In genomic region chr1:54958525-54958924, GRCm38 (mm10) we compare ENCODE assay signal across 16 mouse cellular contexts. TPM values are rescaled to one million over a fixed set of nuclear protein-coding genes. Genes with fewer than 3 reads are reported as not detected.
DNase-seq lines count a peak whose midpoint lies in the region; ATAC-seq and TF ChIP-seq lines count a peak whose summit lies in the region.
"Had no signal": no experiment of that assay in that cellular context is flagged by ENCODE, and none has a peak within 500 bp of the region (broad histone marks: within the 10 kb centered on the region; RNA-seq: fewer than 3 reads in every experiment).

No protein-coding gene starts in this region.

- peak; percentile 49 for TF ChIP-seq CTCF in intestine, postnatal 0 days (IDR thresholded peaks at IDR 0.05; ENCODE audit: low read depth)
- TF ChIP-seq CTCF in thymus, adult 2 months (IDR thresholded peaks at IDR 0.05; ENCODE audit: borderline replicate concordance, control insufficient read depth, extremely low read depth, insufficient read depth, low read length, poor library complexity) = no peak

- H3K4me2 ChIP-seq in intestine, postnatal 0 days (replicated peaks; ENCODE audit: low read depth) = no peak overlapping the region
- H3K4me2 ChIP-seq in intestine, embryonic 15.5 days (replicated peaks) = no peak overlapping the region
- H3K4me2 ChIP-seq: heart, embryonic 11.5 days; hindbrain, embryonic 13.5 days; limb, embryonic 12.5 days; midbrain, embryonic 13.5 days; neural tube, embryonic 12.5 days had no signal

- H3K27me3 ChIP-seq in intestine, postnatal 0 days (replicated peaks; ENCODE audit: control insufficient read depth, insufficient read depth, low read length) = no peaks in the 10 kb centered on the region
- H3K27me3 ChIP-seq in intestine, embryonic 15.5 days (replicated peaks) = no peaks in the 10 kb centered on the region
- no peaks in the 10 kb centered on the region for H3K27me3 ChIP-seq in thymus, adult 2 months (ENCODE audit: control insufficient read depth, insufficient read depth, low read length)
- H3K27me3 ChIP-seq: hindbrain, embryonic 13.5 days; limb, embryonic 12.5 days; midbrain, embryonic 13.5 days; neural tube, embryonic 12.5 days had no signal

- H3K9me3 ChIP-seq in intestine, postnatal 0 days (ENCODE audit: control insufficient read depth) = no peaks in the 10 kb centered on the region
- no peaks in the 10 kb centered on the region for H3K9me3 ChIP-seq in intestine, embryonic 15.5 days
- H3K9me3 ChIP-seq: hindbrain, embryonic 13.5 days; limb, embryonic 12.5 days; midbrain, embryonic 13.5 days; neural tube, embryonic 12.5 days had no signal

- ATAC-seq in CD4-positive, CD25-positive, alpha-beta regulatory T cell, adult 4 months = no peak
- ATAC-seq in intestine, postnatal 0 days = no peak
- ATAC-seq in intestine, embryonic 15.5 days = no peak
- ATAC-seq: midbrain, embryonic 13.5 days had no signal

- TF ChIP-seq POLR2A in thymus, adult 2 months (IDR thresholded peaks at IDR 0.05; ENCODE audit: control insufficient read depth, extremely low read depth, insufficient read depth, low read length, poor library complexity) = no peak

- no peak overlapping the region for H3K9ac ChIP-seq in intestine, postnatal 0 days (ENCODE audit: low read depth, low read length)
- no peak overlapping the region for H3K9ac ChIP-seq in intestine, embryonic 15.5 days
- H3K9ac ChIP-seq: hindbrain, embryonic 13.5 days; limb, embryonic 12.5 days; midbrain, embryonic 13.5 days; neural tube, embryonic 12.5 days had no signal

- no peak overlapping the region for H3K4me3 ChIP-seq in intestine, postnatal 0 days (ENCODE audit: low read depth, low read length)
- no peak overlapping the region for H3K4me3 ChIP-seq in intestine, embryonic 15.5 days (replicated peaks)
- no peak overlapping the region for H3K4me3 ChIP-seq in thymus, adult 2 months (ENCODE audit: control insufficient read depth, insufficient read depth, low read length)
- H3K4me3 ChIP-seq: hindbrain, embryonic 13.5 days; limb, embryonic 12.5 days; midbrain, embryonic 13.5 days; neural tube, embryonic 12.5 days had no signal

- H3K27ac ChIP-seq in intestine, postnatal 0 days (ENCODE audit: low read depth, low read length) = no peak overlapping the region
- no peak overlapping the region for H3K27ac ChIP-seq in intestine, embryonic 15.5 days
- no peak overlapping the region for H3K27ac ChIP-seq in thymus, adult 2 months (ENCODE audit: control insufficient read depth, insufficient read depth, low read length)
- H3K27ac ChIP-seq: hindbrain, embryonic 13.5 days; limb, embryonic 12.5 days; midbrain, embryonic 13.5 days; neural tube, embryonic 12.5 days had no signal

- peak; percentile 57 for DNase-seq in CD4-positive, CD25-positive, alpha-beta regulatory T cell, adult 2 months (ENCODE audit: low read depth, low spot score)
- peak; percentile 13 for DNase-seq in thymus, adult 2 months
- DNase-seq in thymus, adult 18-20 months = no peak
- peak; percentile 12 for DNase-seq in thymus, postnatal 25 days
- DNase-seq in right cerebral cortex, adult 18-20 months = no peak
- DNase-seq: adrenal gland, adult 8-10 months; kidney, postnatal 10 days; lung, postnatal 14 days had no signal

- WGBS in intestine, postnatal 0 days = 67% methylated on average over 3 of the region's 3 CpGs
- WGBS in intestine, embryonic 15.5 days = 68% methylated on average over 3 of the region's 3 CpGs
- 69% methylated on average over 3 of the region's 3 CpGs for WGBS in thymus, adult 2 months

- H3K36me3 ChIP-seq in intestine, postnatal 0 days (ENCODE audit: control insufficient read depth, insufficient read depth) = no peaks in the 10 kb centered on the region
- no peaks in the 10 kb centered on the region for H3K36me3 ChIP-seq in intestine, embryonic 15.5 days
- no peaks in the 10 kb centered on the region for H3K36me3 ChIP-seq in thymus, adult 2 months (ENCODE audit: control insufficient read depth, insufficient read depth, low read length)
- H3K36me3 ChIP-seq: hindbrain, embryonic 13.5 days; limb, embryonic 12.5 days; midbrain, embryonic 13.5 days; neural tube, embryonic 12.5 days had no signal

- H3K4me1 ChIP-seq in intestine, postnatal 0 days (replicated peaks; ENCODE audit: control insufficient read depth, insufficient read depth, low read length) = no peaks in the 10 kb centered on the region
- H3K4me1 ChIP-seq in intestine, embryonic 15.5 days (replicated peaks) = no peaks in the 10 kb centered on the region
- H3K4me1 ChIP-seq in thymus, adult 2 months (replicated peaks; ENCODE audit: control insufficient read depth, insufficient read depth, low read length) = no peaks in the 10 kb centered on the region
- H3K4me1 ChIP-seq: hindbrain, embryonic 13.5 days; midbrain, embryonic 13.5 days; neural tube, embryonic 12.5 days had no signal

RNA-seq across cellular contexts. Expression of gene Ankrd44, which starts 32.3 kb away (rescaled TPM):
- polyA plus RNA-seq in CD4-positive, CD25-positive, alpha-beta regulatory T cell, adult 4 months (2017; shearing (Covaris generic)) = 100 to 1,000 TPM; 167 to 195 TPM
- polyA plus RNA-seq in intestine, postnatal 0 days (2015; fragmentation: Nextera tagmentation; extraction: Ambion mirVana) = 5.5 and 7.0 TPM in 2 replicates
- polyA plus RNA-seq in intestine, embryonic 15.5 days (2015; fragmentation: Nextera tagmentation; extraction: Ambion mirVana) = 7.4 and 8.5 TPM in 2 replicates
- 92.6 and 92.9 TPM in 2 replicates for polyA plus RNA-seq in thymus, adult 2 months (2012; rRNA removed)

Comparison
In these comparisons a context has a peak if more than half of its experiments do, and no peak if none do; other contexts are left out.
1. DNase-seq: peak in CD4-positive, CD25-positive, alpha-beta regulatory T cell, adult 2 months (single experiment), thymus, adult 2 months (single experiment) and thymus, postnatal 25 days (single experiment); none in thymus, adult 18-20 months (0 of 2) and right cerebral cortex, adult 18-20 months (single experiment).